Mouse (Mus musculus) ovary, adult 18-20 months (tissue): ENCODE results near the gene Nr1d1.
A peak's percentile ranks its signal among the peaks of the same experiment; 100 is the strongest.

Experiments
- DNase-seq: peaks from one replicate; pipeline ENCODE4 v3.0.0; 2022; ENCODE audit warnings: low spot score, mixed read lengths

Gene Nr1d1

GRCm38 (mm10) chr11:98751221-98751782 lies 23.8 kb downstream of the Nr1d1 start:
- DNase-seq = peak; percentile 84

- peak; percentile 84 for DNase-seq
Measured at GRCm38 (mm10) chr11:98750351-98751201, 24.6 kb downstream of the Nr1d1 start.

GRCm38 (mm10) chr11:98749716-98750115 lies 25.4 kb downstream of the Nr1d1 start:
- no peak for DNase-seq

- DNase-seq = no peak
Measured at GRCm38 (mm10) chr11:98748506-98749416, 26.4 kb downstream of the Nr1d1 start.

GRCm38 (mm10) chr11:98747804-98748505 lies 27.2 kb downstream of the Nr1d1 start:
- no peak for DNase-seq

- peak; percentile 84 for DNase-seq
Measured at GRCm38 (mm10) chr11:98746855-98747693, 28.1 kb downstream of the Nr1d1 start.

GRCm38 (mm10) chr11:98745932-98746853 lies 28.9 kb downstream of the Nr1d1 start:
- no peak for DNase-seq

- DNase-seq = no peak
Measured at GRCm38 (mm10) chr11:98744456-98745019, 30.6 kb downstream of the Nr1d1 start.

GRCm38 (mm10) chr11:98743655-98744345 lies 31.3 kb downstream of the Nr1d1 start:
- DNase-seq = peak; percentile 66

GRCm38 (mm10) chr11:98742397-98743291 lies 32.5 kb downstream of the Nr1d1 start:
- no peak for DNase-seq

GRCm38 (mm10) chr11:98741622-98742396 lies 33.3 kb downstream of the Nr1d1 start:
- DNase-seq = peak; percentile 74

- no peak for DNase-seq
Measured at GRCm38 (mm10) chr11:98741051-98741620, 34.0 kb downstream of the Nr1d1 start.

- peak; percentile 73 for DNase-seq
Measured at GRCm38 (mm10) chr11:98740393-98741050, 34.6 kb downstream of the Nr1d1 start, which contains the start of gene Thra. TSS of gene Thra (plus strand) at chr11:98740638.

GRCm38 (mm10) chr11:98740026-98740392 lies 35.1 kb downstream of the Nr1d1 start:
- no peak for DNase-seq

- no peak for DNase-seq
Measured at GRCm38 (mm10) chr11:98738925-98739324, 36.2 kb downstream of the Nr1d1 start.

- DNase-seq = no peak
Measured at GRCm38 (mm10) chr11:98738428-98738911, 36.7 kb downstream of the Nr1d1 start.
